Mouse (Mus musculus): ENCODE measurements at regions not wholly inside any gene's neighbourhood (a gene's known extent, or its start where the extent isn't known, plus 50 kb on each side); places are given as distances from the start of the nearest gene placed in this dataset.
"Not testable (repeated sequence)": the region's sequence is repeated elsewhere in the genome, so short reads cannot be mapped to it uniquely, and the experiment has no call there.

DNA sequence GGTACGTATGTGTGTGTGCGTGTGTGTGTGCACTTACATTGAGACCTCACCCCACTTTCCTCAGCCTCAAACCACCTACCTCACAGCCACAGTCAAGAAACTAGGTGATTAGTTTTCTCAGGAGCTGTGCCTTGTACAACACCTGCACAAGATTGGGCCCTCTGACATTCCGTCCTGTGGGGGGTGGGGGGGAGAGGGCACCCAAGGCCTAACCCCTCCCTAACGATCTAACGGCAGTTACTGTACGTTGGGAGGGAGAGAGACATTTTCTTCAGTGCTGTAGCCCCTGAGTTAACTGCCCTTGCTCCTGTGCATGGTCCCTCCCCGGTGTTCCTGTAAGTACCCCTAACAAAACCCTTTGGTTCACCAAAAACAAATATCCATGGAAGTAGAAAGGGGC, 250.0 kb downstream of the Gadd45g start:
- no peak for DNase-seq

DNA sequence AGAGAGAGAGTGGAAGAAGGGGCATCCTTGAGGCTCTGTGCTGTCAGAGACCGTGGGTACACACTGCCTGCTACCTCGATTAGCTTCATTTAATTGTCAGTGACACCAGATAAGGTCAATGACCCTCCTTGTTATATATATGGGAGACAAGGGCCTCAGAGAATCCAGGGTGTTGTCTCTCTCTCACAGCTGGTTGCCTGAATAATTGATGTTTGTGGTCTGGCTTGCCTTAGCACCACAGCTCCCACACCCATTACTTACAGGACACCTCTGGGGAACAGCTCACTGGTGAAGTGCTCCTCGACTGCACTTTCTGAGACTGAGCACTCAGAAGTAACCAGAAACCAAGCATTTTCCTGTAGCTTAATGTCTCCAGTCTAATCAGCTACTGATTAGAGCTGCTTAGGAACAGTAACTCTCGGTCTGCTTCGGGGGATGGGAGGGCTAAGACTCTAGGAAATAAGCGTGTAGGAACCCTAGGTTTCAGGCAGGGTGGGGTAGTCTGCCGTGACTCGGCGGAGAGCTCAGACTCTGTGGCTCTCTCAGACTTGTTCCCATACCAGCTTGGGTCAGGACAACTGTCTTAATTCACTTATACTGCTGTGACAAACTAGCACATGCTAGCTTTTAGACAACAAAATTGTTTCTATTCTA, 259.6 kb downstream of the Gadd45g start:
- DNase-seq = no peak

DNA sequence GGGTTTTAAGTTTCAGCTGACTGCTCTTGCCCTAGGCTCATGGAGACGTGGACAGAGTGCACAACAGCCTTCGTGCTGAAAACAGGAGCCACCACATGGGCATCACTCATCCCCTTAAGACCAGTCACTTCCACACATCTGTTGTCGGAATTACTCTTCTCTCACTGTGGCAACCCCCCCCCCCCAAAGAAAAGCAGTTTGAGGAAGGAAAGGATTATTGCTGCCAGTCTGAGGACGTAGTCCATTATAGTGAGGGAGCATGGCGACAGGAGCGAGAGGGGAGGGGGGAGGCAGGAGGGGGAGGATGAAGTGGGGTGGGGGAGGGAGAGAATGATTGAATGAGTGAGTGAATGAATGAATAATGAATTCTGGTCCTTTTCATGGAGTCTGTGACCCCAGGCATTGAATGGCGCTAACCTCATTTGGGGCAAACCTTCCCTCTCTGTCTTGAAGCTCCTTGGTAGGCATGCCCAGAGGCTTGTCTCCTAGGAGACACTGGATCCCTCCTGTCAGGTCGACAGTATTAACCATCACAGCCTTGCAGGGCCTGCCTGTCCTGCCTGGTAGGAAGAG, 262.0 kb downstream of the Gadd45g start:
- no peak for DNase-seq

DNA sequence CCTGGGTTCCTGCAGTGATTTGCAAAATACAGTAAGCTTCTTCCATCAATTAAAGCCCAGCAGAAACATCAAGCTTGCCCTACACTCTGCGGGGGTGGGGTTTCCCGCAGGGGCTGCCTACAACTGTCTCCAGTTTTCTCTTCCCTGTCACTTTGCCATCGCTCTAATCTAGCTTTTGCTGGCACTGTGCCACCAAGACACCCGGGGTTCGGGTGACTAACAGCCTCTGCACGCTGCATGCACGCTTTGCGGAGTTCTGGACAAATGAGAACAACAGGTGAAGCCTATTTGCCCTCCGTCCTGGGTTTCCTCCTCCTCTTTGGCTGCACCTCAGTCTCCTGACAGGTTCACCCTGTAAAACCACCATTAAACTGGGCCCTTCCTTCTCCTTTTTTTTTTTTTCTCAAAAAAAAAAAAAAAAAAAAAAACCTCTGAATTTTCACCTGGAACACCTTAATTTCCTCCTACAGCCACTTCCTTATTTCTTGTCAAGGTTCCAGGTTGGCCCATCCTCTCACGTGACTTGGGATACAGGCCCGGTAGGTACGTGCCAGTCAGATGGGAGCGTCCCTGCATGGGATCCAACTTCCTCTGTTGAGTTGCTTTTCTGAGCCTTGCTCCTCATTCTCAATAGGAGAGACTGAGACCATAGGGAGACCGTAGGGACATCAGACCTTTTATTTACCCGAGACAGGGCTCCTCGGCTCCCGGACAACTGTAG, 262.7 kb downstream of the Gadd45g start:
- no peak for DNase-seq

DNA sequence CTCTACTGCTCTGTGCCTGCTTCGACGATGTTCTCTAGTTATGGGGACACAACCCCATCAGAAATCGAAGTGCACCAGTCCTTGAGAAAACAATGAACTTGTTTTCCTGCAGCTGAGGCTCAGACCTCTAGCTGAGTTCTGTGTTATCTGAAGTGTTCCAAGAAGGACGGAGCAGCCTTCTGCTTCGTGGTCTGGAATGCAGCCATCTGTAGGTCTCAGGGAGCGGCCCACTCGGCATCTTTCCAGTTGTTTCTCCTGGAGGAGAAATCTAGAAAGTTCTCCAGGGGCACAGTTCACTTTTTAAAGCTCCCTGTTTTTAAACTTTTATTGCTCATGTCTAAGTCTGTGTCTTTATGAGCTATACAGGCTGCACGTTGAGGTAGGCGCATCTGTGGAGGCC, 264.3 kb downstream of the Gadd45g start:
- peak; percentile 57 for DNase-seq

DNA sequence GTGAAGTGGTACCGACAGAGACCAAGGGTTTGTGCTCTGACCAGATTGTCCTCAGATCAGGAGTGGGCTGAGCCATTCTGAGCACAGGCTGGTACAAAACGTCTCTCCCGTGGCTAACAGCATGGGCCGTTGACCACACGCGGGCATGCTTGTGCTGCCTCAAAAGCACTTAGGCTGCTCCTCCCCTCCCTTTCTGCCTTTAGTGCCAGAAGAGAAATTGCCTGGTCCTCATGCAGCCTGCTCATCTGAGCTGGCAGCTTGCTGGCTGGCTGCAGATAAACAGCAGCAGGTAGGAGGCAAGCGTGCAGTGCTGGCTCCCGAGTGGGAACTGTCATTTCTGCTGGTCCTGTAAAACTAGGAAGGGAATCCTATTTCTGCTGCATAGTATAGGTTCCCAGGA, 267.1 kb downstream of the Gadd45g start:
- DNase-seq = no peak

DNA sequence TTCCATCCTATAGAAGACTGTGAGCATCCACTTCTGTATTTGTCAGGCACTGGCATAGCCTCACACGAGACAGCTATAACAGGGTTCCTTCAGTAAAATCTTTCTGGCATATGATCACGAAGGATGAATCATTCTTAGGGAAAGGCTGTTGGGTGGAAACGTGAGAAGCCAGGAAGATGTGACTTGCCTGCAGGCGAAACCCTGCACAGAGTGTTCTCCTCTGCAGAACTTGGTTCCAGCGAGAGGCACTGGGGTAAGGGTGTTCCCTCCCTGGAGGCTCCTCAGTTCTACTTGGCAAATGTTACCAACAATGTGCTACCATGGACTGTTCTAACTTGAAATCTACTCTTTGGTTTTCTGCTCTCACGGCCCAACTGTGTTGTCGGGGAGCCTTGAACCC, 268.0 kb downstream of the Gadd45g start:
- DNase-seq = peak; percentile 42

DNA sequence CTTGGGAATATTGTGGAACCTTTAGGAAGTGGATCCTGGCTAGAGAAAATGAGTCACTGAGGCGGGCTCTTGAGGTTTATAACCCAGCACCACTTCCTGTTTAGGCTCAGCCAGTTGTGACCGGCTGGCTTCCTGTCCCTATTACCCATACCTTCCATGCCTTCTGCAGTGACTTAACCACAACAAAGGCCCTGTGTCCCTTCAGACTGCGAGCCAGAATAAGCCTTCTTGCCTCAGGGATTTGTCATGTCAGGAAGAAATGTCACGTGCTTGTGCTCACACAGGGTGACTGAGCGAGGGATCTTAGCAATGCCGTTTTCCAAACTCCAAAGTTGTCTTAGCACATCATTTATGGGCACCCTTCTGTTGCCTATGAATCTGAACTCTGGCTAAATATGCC, 268.5 kb downstream of the Gadd45g start:
- DNase-seq = no peak

DNA sequence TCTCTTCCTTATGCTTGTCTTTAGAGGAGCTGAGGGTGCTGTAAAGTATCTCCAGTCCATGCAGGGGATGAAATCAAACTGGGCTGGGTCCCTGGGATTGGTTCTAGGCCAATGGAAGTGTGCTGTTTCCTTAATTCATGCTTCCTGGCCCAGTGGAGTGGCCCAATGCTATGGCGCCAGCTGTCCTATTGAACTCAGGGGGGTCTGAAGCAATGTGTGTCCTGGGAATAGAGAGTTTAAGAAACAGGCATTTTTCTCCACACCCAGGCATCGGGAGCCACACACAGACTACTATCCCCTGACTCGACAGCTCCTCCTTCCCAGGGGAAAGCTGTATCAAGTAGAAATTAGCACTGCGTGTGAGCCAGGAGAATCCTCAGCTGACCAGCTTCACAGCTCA, 269.8 kb downstream of the Gadd45g start:
- no peak for DNase-seq

DNA sequence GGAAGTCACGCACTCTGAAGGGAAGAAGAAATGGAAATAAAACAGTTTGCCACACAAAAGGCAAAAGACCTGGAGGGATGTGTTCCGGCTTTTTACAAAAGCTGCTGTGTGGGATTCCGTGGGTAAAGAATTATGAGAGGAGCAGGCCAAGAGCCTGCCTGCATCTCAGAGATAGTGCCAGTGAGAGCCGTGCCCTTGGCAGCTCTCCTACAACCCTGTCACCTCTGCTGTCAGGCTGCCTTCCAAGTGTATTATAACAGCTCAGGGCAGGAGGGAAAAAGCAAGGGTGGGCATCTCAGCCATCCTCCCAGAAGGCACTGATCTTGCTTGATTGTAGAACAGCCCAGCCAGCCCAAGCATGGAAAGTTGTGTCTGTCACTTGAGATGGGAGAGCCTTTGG, 270.3 kb downstream of the Gadd45g start:
- DNase-seq = no peak

DNA sequence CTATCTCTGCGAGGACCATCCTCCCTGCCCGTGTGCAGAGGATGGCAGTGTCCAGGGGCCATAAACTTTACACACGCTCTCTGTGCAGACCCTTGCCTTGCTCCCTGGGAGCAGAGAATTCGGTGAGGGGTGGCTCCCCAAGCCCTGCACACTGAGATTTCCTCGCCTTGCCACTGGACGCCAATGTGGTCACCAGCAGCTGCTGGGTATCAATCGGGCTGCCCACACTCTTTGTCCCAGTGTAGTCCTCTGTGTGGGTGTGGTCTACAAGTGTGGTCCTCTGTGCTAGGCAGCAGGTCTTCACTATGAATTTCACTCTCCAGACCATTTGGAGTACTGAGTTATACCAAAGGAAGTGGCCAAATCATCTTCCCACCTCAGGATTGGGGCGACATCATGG, 274.3 kb downstream of the Gadd45g start:
- DNase-seq = no peak

DNA sequence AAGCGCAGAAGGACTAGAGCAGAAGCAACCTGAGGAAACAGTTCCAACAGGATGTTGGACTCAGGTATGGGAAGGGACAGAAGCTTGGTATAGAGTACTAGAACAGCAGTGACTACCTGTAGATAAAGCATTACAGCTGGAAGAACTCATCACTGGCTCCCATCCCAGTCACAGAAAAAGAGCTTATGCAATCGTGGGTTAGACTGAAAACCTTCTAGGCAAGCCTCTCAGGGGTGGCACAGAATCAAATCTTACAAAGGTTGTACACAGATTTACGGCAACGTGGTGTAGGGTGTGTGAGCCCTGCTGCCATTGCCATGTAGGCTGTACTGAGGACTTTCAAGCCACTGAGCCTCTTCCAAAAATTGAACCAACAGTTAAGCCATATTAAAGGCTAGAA, 278.6 kb downstream of the Gadd45g start:
- DNase-seq = peak; percentile 42

DNA sequence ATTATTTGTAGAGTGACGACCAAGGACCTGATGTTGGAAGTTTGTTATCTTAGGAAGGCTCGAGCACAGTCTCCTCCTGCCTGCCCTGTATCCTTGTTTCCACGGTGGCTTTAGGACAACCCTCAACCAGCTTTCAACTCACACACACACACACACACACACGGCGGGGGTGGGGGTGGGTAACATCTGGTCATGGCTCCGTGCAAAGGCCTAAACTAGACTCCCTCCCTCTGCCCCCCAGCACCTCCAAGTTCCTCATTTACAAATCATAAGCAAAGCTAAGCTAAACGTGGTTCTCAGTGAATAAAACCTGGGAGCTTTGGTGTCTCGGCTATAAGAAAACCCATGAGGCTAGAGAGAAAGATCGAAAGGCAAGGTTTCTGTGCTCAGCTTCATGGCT, 281.3 kb downstream of the Gadd45g start:
- no peak for DNase-seq

DNA sequence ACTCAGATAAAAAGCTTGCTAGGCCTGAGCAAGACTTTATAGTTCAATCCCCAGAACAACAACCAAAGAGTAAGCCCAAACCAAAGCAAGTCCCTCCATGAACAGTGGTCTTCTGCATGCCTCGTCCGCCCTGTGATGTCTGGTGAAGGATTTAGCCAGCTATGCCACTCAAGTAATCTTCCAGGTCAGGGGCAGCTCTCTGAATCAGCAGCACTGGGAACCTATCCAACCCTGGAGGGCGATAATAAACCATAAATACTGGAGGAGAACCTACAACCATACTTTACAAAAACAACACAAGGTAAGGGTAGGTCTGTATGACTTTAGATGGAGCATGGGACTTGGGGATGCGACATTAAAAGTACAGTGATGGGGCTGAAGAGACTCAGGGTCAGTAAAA, 283.0 kb downstream of the Gadd45g start:
- peak; percentile 56 for DNase-seq

DNA sequence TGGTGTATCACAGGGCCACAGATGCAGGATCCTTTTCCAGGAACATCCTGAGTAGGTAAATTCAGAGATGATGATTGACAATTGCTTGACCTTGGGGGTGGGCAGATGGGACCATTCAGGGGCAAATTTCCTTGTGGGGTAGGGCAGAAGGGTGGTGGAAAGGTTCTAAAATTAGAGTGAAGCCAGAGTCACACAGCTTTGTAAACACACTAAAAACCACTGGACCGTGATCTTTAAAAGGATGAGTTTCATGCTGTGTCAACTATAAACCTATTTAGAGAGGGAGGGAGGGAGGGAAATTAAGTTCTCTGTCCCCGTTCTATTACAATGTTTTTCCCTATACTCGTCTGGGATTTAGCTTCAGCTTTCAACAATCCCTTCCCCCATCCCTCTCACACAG, 286.7 kb downstream of the Gadd45g start:
- no peak for DNase-seq

DNA sequence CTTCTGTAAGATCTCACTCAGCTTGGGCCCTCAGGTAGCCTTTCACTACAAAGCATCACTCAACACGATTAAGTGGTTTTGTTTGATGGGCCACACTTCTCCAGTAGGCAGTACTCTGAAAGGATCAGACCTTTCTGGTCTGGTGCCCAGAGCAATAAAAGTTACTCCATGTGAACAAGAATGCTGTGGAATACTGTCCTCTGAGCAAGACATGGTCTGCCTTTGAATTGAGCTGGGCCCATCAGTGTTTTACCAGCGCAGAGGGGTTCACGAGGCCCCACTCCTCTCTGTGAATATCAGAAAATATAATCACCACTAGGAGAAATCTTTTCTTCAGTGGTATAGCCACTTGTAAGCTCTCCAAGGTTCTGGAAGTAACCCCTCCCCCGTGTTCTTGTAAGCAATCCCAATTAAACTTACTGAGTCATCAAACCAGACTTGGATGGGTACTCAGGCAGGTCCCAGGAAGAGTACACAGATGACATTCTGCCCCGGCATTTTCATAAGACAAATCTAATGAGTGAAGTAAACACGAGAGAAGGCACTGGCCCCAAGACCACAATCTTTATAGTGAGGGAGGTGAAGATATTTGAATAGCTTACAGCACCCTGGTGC, 292.0 kb downstream of the Gadd45g start:
- DNase-seq = no peak

DNA sequence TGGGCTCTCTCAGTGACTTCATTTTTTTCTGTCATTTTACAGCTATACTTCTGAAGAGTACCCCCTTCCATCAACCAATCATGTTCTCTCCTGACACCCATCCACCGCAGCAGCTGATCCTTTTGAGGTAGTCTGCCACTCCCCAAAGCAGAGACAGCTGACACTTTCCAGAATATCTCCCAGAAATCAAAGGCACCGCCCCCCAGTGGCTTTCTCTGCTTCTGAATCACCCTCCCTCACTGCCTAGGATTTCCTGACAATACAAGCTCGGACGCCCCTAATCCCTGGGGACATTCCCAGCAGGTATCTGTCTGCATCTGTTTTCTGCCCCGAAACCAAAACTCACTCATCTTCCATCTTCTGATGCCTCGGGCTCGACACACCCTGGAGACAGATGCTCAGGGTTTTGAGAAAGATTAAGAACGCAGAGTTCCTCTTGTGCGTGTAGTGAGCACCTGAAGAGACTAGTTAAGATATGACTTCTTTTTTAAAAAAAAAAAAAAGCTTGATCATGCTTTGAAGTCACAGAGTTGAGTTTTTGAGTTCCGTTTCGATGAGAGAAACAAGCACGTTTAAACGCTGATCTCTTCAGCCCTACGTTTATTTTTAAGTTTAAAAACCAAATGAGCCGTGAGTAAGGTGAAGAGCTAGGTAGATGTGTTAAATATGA, 292.8 kb downstream of the Gadd45g start:
- no peak for DNase-seq

DNA sequence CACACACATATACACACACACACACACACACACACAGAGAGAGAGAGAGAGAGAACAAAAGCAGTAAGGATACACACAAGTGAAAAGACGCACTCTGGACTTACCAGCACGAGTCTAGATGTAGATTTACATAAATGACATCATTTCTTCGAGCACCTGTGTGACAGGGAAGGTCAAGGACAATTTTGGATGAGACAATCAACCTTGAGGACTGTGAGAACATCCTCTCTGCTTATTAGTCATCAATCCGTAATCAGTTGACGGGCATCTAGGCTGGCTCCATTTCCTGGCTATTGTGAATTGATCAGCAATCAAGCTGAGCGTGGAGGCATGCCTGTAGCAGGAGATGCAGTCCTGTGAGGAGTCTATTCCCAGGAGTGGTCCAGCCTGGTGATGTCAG, 293.7 kb downstream of the Gadd45g start:
- no peak for DNase-seq

DNA sequence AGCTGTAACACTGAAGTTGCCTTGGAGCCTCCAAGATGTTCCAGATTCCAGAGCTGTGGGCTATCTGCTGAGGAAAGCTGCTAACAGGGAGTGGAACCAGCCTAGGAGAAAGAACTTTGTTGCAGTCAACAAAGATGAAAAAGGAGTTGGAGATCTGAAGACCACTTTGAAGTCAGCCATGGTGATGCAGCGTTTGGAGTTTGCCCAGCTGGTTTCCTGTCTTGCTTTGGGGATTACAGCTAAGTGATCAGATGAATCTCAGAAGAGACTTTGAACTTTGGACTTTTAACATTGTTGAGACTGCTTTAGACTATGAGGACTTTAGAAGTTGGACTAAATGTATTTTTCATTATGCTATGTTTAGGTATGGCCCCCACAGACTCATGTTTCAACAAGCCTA, 297.6 kb downstream of the Gadd45g start:
- DNase-seq = not testable (repeated sequence)

DNA sequence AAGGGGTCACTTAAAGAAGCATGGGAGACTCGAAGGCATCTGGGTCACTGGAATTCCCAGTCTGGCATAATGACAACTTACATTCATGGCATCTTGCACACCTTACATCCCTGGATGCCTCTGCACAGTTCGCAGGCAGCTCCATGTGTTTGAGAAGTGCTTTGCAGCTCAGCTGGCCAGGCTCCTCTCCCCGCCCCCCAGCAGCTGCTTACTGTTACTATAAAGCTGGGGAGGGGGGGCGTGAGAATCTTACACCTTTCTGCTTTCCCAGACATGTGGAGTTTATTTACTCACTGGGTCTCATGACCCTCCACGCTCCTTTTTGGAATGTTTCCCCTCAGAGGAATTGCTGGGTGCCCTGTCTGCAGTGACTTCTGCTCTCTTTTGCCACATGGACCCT, 299.4 kb downstream of the Gadd45g start:
- no peak for DNase-seq

DNA sequence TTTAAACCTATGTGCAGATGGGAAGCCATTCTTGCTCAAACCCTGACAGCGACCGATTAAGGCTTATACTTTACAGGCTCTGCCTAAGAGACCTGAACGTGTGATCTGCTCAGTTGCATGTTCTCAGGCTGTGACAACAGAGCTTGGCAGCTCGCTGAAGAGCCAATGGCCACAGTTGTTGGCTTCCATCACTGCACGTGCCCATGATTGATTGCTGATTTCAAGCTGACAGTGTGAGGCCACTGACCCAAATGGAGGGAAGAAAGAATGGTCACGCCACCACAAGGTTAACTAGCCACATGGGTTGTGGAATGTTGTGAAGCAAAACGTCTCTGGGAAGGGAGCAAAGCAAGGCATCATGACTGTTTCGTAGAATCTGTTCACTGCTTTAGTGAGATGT, 303.8 kb downstream of the Gadd45g start:
- no peak for DNase-seq

DNA sequence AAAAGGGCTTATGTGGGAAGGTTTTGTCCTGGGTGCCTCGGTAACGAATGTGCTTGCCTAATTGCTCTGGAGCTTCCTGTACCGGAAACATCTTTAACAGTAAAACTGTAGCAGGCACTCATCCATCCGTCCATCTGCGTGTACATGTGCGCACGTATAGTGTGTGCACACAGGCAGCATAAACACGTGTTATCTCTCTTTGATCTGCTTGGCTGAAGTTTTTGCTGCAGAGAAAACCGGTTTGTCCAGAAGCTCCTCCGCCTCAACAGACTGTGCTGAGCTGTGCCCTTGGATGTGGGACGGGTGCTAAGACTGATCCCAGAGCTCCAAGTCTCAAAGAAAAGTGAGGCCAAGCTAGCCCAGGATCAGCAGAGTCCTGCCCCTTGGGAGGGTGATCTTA, 305.3 kb downstream of the Gadd45g start:
- DNase-seq = no peak

DNA sequence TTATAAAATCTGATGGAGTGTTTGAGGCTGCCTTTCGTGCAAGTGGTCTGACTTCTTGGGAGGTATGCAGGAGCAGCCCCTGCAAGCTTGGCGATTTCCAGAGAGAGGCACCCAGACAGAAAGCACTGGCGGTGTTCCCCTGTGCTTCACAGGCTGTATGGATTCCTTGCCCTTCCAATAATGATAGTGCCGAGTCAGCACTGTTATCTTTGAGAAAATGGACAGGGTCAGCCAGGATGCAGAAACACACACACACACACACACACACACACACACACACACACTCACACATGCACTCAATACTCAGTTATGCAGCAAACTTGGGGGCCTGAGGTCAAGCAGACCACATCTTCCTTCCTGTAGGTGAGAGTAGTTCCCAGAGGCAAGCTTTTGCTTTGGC, 305.7 kb downstream of the Gadd45g start:
- DNase-seq = no peak

Measured in adrenal gland, postnatal 10 days (tissue).